Mouse (Mus musculus): ENCODE measurements around the gene Amigo1.

DNA sequence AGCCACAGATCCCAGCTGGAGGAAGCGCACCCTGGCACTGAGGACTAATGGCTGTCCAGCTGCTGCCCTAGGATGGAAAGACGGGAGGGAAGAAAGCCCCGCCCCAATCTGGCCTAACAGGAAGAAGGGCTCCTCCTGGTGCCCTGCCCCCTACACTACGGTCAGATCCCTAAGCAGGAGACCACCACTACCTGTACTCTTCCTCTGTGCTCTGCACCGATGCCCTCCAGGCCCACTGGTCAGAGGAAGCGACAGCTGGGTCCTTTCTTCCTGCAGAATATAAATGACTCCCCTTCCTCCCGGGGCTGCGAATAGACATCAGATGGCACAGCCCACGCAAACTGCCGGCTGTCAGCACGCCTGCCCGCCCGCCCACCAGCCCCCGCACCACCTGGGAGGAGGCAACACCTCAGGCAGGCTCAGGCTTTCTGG, 10.9 kb downstream of the Amigo1 start:
- TF ChIP-seq CTCF (IDR thresholded peaks at IDR 0.05; ENCODE audit: extremely low read depth, insufficient read depth, insufficient read length, insufficient replicate concordance) (no peak), POLR2A (IDR thresholded peaks at IDR 0.05; ENCODE audit: low read depth, low read length) (no peak)
